Mouse (Mus musculus): ENCODE results near the gene Atg7. TPM values are rescaled to one million over a fixed set of nuclear protein-coding genes. Genes with fewer than 3 reads are reported as not detected.

Atg7 gene
- polyA plus RNA-seq (2015; fragmentation: Illumina TruSeq; extraction: RNeasy Lipid Tissue Mini Kit (QIAGEN cat#74804); ENCODE audit: insufficient read depth, low read depth, low replicate concordance), result 6.7 TPM

DNA sequence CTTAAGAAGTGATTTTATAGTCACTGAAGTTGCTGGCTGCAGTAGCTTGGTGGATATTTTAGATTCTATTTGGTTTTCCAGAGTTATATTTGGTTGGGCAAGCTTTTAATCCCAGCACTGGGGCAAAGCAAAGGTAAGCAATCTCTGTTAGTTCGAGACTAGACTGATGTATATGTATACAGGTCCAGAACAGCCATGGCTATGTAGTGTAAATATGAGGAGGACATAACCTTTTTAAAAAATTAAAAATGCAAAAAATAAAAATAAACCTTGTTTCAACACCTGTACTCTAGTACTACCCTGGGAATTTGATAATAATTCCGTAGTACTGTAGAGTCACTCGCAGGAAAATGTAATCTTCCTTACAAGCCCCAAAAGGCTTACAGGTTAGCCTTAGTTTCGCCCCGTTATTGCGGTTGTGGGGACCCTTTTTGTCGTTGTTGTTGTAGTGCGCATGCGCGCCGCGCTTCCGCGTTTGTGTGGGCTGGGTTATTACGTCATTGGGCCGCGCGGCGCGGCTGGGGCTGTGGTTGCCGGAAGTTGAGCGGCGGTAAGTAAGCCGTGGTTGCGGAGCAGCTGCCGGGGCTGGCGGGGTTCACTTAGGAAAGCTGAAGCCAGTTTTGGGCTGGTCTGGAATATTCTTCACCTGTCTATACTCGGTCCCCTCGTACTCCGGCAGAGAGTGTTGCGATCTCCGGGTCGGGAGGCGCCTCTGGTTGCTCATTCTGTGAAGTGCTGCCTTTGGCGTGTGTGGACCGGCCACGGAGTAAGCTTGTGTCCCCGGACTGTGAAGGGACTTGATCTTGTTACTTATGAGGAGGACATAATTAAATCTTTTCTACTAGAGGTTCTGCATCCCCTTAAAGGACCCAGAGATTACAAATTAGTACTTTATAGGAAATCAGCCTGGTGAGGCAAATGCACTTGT lies at the start of gene Atg7:
Gene Atg7, plus strand, starts transcription at position 497 of the 928 bp plus-strand sequence.

Other genes starting within 250 kb of the Atg7 start
- 0.37 TPM for gene Hrh1, start 245.2 kb upstream of the Atg7 start, polyA plus RNA-seq (2015; fragmentation: Illumina TruSeq; extraction: RNeasy Lipid Tissue Mini Kit (QIAGEN cat#74804); ENCODE audit: insufficient read depth, low read depth, low replicate concordance)

All from pancreas, adult 10 weeks (tissue).